Mouse (Mus musculus): ENCODE results near the gene Ccdc136.

- no peak for TF ChIP-seq POLR2A (IDR thresholded peaks at IDR 0.05; ENCODE audit: borderline replicate concordance, extremely low read depth, insufficient read depth, insufficient read length, poor library complexity, severe bottlenecking)
- no peak for TF ChIP-seq CTCF (IDR thresholded peaks at IDR 0.05; ENCODE audit: borderline replicate concordance, extremely low read depth, insufficient read depth, insufficient read length)
These were observed 8.0 kb upstream of the Ccdc136 start, which contains the start of gene Opn1sw for GRCm38 (mm10) chr6:29388052-29388518.

Data from brain, embryonic 14.5 days (tissue).